Mouse (Mus musculus) spleen, adult 2 months (tissue): Measurements from ENCODE around the gene Osm. TPM values are rescaled to one million over a fixed set of nuclear protein-coding genes. Genes with fewer than 3 reads are reported as not detected.

Experiments used
- DNase-seq, 2 experiments: peaks; one replicate each; pipeline versions ENCODE4 v3.0.0 to v3.0.0-alpha.2; 2012 to 2021; ENCODE audit warnings: low spot score in 2 of 2, low read depth in 1 of 2
- H3K27ac ChIP-seq: fragments of 200-500 bp; 2 replicates; pipeline ENCODE4 v1.5.1; 2012; ENCODE audit warnings: low read length, inconsistent platforms; ENCODE audit not compliant: insufficient read depth
- H3K27me3 ChIP-seq: fragments of 200-500 bp; 2 replicates; pipeline ENCODE4 v1.6.1; 2012; ENCODE audit warnings: mild to moderate bottlenecking, moderate library complexity, low read length, inconsistent platforms; ENCODE audit not compliant: control insufficient read depth, insufficient read depth
- H3K36me3 ChIP-seq: fragments of 200-500 bp; 2 replicates; pipeline ENCODE4 v1.6.1; 2012; ENCODE audit warnings: mild to moderate bottlenecking, low read length, inconsistent platforms; ENCODE audit not compliant: control insufficient read depth, insufficient read depth
- H3K4me1 ChIP-seq: fragments of 200-500 bp; 2 replicates; pipeline ENCODE4 v1.6.1; 2011; ENCODE audit warnings: inconsistent platforms; ENCODE audit not compliant: control insufficient read depth, insufficient read depth, insufficient read length
- H3K4me3 ChIP-seq: fragments of 200-500 bp; 2 replicates; pipeline ENCODE4 v1.5.1; 2011; ENCODE audit warnings: mild to moderate bottlenecking, inconsistent platforms; ENCODE audit not compliant: insufficient read depth, insufficient read length; ENCODE audit errors: extremely low read depth
- CTCF ChIP-seq: fragments of 200-500 bp; IDR thresholded peaks from 2 replicates; pipeline ENCODE4 v1.5.1; 2011; ENCODE audit warnings: mild to moderate bottlenecking, inconsistent platforms; ENCODE audit not compliant: insufficient read depth, insufficient read length, insufficient replicate concordance; ENCODE audit errors: extremely low read depth
- POLR2A ChIP-seq: fragments of 200-500 bp; IDR thresholded peaks from 2 replicates; pipeline ENCODE4 v1.6.1; 2011; ENCODE audit warnings: low read depth, low read length, inconsistent platforms
- WGBS: fragments of 180-500 bp; shearing (Covaris S2); methylation state at CpG from one replicate; pipeline ENCODE4 v1.1.7; 2018; 5-methylcytosine and 5-hydroxymethylcytosine counted together
- polyA plus RNA-seq: library from polyadenylated mRNA; depleted of rRNA; stranded (reverse); fragments of >200 nt; gene quantifications from 2 replicates; pipeline ENCODE4 v1.2.3, GENCODE M21; 2012; rRNA removed

Osm gene
- 3.3 and 3.7 TPM in 2 replicates for polyA plus RNA-seq

DNA sequence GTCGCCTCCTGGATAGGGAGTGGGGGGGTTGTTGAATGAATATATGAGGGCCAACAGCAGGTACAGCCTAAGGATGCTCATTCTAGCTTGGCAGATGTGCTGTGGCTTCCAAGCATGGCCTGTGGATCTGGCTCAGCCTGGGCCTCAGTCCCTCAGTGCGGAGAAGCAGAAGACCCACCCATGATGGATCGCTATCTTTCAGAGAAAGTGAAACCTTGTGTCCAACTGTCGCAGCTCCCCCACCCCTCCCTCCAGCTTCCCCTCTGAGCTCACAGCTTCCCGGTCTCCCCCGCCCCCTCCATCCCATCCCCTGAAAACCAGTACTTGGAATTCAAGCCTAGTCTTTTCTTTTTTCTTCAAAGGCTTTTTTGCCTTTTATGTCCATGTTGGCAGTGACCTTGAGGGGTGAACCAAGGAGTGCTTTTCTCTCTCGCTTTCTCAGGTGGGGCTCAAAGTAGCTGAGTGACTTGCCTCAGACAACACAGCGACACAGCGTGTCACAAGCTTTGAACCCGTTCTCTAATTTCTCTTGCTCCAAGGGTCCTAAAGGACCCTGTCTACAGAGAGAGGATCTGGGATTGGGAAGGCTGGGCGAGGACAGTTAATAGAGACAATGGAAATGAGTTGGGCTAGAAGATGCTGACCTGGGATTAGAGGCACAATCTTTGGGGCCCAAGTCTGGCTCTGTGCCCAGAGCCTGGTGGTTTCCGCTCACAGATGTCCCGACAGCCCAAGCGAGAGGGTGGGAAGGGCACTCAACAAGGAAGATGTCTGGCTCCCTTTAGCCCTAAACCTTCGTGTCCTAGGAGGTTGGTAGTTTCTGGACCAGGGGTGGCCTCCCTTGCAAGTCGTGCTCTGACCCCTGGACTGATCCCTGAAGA lies at the start of gene Osm:
Gene Osm, plus strand, starts transcription at position 756 of the 881 bp plus-strand sequence.
- no peaks in the 10 kb centered on the region for H3K27me3 ChIP-seq
- H3K36me3 ChIP-seq, result peaks cover 9% of the 10 kb centered on the region
- peak within 1 kb of the TSS; percentile 70 for H3K27ac ChIP-seq
- H3K4me1 ChIP-seq, result peaks cover 15% of the 10 kb centered on the region; the same call in 1 of the 2 replicates
- peak in 1 of 2 experiments; percentile 67 for DNase-seq
- peak within 1 kb of the TSS; percentile 67 for H3K4me3 ChIP-seq
- TF ChIP-seq CTCF (no peak), POLR2A (peak; percentile 13; the same call in 1 of the 2 replicates)
- WGBS, result 16% methylated on average over 16 of the region's 16 CpGs

DNA sequence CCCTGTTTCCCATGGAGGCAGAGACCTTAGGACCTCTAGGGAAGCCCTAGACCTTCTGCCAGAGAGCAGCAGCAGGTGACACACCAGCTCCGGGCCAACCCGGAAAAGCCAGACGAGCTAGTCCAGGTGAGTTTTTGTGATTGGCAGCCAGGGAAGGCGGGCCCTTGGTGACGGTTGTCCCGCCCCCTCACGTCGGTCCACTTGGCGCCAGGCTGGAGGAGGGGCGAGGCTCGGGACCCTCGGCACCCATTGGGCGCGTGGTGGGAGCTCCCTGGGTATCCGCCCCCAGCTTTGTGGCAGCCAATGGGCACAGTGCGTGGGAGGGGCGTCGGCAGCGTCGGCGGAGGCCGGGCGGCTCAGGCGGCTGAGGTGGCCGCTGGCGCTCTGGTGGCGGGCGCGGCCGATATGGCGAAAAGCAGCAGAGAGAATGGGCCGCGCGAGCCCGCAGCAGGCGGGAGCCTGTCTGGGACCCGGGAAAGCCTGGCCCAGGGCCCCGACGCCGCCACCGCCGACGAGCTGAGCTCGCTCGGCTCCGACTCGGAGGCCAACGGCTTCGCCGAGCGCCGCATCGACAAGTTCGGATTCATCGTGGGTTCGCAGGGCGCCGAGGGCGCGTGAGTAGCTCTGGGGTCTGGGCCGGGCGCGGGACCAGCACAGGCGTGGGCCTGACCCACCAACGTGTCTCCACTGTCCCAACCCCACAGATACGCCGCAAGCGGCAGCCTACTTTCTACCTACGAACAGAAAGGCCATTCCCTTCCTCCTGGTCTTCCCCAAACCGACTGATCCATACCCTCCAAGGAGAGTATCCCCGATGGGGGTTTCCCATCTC lies 49.5 kb upstream of the Osm start, which contains the start of gene Tbc1d10a:
Gene Tbc1d10a, plus strand, starts transcription at position 304 of the 832 bp plus-strand sequence.
- Histone ChIP-seq H3K4me1 (peaks cover 8% of the 10 kb centered on the region; the same call in 1 of the 2 replicates), H3K27ac (peak within 1 kb of the TSS; percentile 69), H3K27me3 (no peaks in the 10 kb centered on the region), H3K4me3 (peak within 1 kb of the TSS; percentile 90), H3K36me3 (peaks cover 4% of the 10 kb centered on the region)
- TF ChIP-seq CTCF (no peak), POLR2A (peak; percentile 69)
- DNase-seq, result peak; percentile 96 to 99
- WGBS, result under 1% methylated on average over 62 of the region's 71 CpGs

DNA sequence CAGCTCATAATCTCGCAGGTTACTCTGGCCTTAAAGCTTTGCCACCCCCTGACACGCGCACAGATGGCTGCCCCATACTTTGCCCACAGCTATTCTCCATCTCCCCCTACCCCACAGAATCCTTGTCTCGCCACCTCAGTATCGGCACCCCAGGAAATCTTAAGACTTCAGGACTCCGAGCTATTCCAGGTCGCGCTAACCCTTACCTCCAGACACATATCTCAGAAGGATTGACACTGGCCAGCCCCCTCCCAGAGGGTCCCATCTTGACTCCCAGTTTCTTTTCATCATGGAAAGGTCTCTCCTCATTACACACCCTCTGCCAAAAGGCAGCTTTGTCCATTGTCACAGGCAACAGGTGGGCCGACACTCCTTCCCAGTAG lies 48.9 kb upstream of the Osm start:
- Histone ChIP-seq H3K27me3 (no peaks in the 10 kb centered on the region), H3K27ac (peak overlapping the region; percentile 66; the same call in 1 of the 2 replicates), H3K4me1 (peaks cover 8% of the 10 kb centered on the region; the same call in 1 of the 2 replicates), H3K4me3 (peak overlapping the region; percentile 90), H3K36me3 (0 out of 2 replicates have a peak, but pooled peaks cover 2% of the 10 kb centered on the region)
- DNase-seq, result no peak
- 31% methylated on average over 9 of the region's 9 CpGs for WGBS
- TF ChIP-seq POLR2A (no peak), CTCF (no peak)

DNA sequence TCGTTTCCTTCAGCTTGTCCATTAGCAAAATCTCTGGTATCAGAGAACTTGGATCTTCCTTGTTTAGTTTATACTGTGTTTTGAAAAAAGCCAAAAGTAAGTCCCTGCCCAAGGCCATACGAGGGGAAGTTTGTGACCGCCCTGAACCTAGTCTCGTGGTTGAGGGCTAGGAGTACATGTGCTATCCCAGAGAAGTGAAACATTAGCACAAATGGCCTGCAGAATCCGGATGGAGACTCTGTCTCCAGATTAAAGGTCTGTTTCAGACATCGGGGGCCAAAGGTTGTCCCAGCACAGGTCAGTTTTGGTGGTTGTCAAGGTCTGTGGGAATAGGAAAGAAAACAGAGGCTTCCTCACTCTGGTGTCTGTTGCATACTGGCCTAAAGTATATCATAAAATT lies 47.0 kb upstream of the Osm start:
- peaks cover 9% of the 10 kb centered on the region; the same call in 1 of the 2 replicates for H3K4me1 ChIP-seq
- WGBS, result 84% methylated on average over 6 of the region's 6 CpGs
- H3K27ac ChIP-seq, result no peak overlapping the region
- TF ChIP-seq CTCF, result no peak
- no peak for TF ChIP-seq POLR2A
- no peaks in the 10 kb centered on the region for H3K27me3 ChIP-seq
- H3K36me3 ChIP-seq, result no peaks in the 10 kb centered on the region
- no peak for DNase-seq
- no peak overlapping the region for H3K4me3 ChIP-seq

DNA sequence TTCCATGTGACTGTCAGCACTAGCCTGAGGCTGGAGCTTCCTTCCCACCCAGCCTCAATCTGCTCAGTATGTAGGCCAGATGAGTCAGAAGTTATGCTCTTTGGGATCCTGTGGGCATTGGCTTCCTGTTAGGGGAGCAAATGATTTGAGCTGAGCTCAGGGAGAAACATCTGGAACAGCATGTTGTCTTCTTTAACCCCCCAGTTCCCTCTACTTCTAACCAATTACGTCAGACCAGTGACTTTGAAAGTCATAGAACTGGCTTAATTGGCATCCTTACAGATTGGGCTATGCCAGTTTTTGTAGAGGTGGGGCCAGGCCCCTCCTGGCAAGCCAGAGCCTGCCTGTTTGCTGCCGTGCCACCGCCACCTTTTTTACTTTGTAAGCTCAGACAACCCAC lies 45.5 kb upstream of the Osm start:
- Histone ChIP-seq H3K27ac (no peak overlapping the region), H3K36me3 (no peaks in the 10 kb centered on the region), H3K4me1 (peaks cover 20% of the 10 kb centered on the region), H3K27me3 (no peaks in the 10 kb centered on the region), H3K4me3 (no peak overlapping the region)
- TF ChIP-seq POLR2A (no peak), CTCF (no peak)
- WGBS, result 93% methylated on average over 3 of the region's 3 CpGs
- DNase-seq, result no peak

GRCm38 (mm10) chr11:4192757-4193156 lies 43.5 kb upstream of the Osm start:
- H3K27ac ChIP-seq, result no peak overlapping the region
- no peaks in the 10 kb centered on the region for H3K27me3 ChIP-seq
- no peak overlapping the region for H3K4me3 ChIP-seq
- peaks cover 31% of the 10 kb centered on the region for H3K4me1 ChIP-seq
- TF ChIP-seq CTCF (no peak), POLR2A (no peak)
- WGBS, result 89% methylated on average over 3 of the region's 3 CpGs
- no peaks in the 10 kb centered on the region for H3K36me3 ChIP-seq
- no peak for DNase-seq
